Mouse (Mus musculus): Measurements from ENCODE around the gene Fuz. TPM values are rescaled to one million over a fixed set of nuclear protein-coding genes. Genes with fewer than 3 reads are reported as not detected.
A peak's percentile ranks its signal among the peaks of the same experiment; 100 is the strongest.
"Not testable (repeated sequence)": the region's sequence is repeated elsewhere in the genome, so short reads cannot be mapped to it uniquely, and the experiment has no call there.

The Fuz gene
- polyA plus RNA-seq, 1 experiment from 2014 or later, result 13.6 TPM

GRCm38 (mm10) chr7:44870614-44871013, 25.3 kb upstream of the Fuz start:
- Histone ChIP-seq H3K27me3 (replicated peaks) (no peaks in the 10 kb centered on the region), H3K27ac (replicated peaks) (peak overlapping the region; percentile 99), H3K4me3 (peak overlapping the region; percentile 81), H3K36me3 (peaks cover 3% of the 10 kb centered on the region; the same call in 1 of the 2 replicates), H3K4me2 (peak overlapping the region; percentile 92), H3K9ac (peak overlapping the region; percentile 98), H3K9me3 (no peaks in the 10 kb centered on the region), H3K4me1 (peaks cover 61% of the 10 kb centered on the region)
- WGBS, result 82% methylated on average over 6 of the region's 6 CpGs
- no peak for ATAC-seq (ENCODE audit: extremely low read depth, insufficient number of reproducible peaks, low FRiP score, low TSS enrichment)

GRCm38 (mm10) chr7:44871181-44871580, 24.7 kb upstream of the Fuz start:
- no peaks in the 10 kb centered on the region for H3K27me3 ChIP-seq (replicated peaks)
- H3K4me1 ChIP-seq, result peaks cover 55% of the 10 kb centered on the region
- H3K27ac ChIP-seq (replicated peaks), result 0 out of 2 replicates have a peak overlapping the region, but pooled peaks have one; percentile 3
- H3K9ac ChIP-seq, result no peak overlapping the region
- peaks cover 8% of the 10 kb centered on the region for H3K36me3 ChIP-seq
- 73% methylated on average over 1 of the region's 1 CpGs for WGBS
- H3K4me2 ChIP-seq, result no peak overlapping the region
- no peaks in the 10 kb centered on the region for H3K9me3 ChIP-seq
- H3K4me3 ChIP-seq, result no peak overlapping the region
- ATAC-seq (ENCODE audit: extremely low read depth, insufficient number of reproducible peaks, low FRiP score, low TSS enrichment), result no peak

GRCm38 (mm10) chr7:44871774-44872173, 24.1 kb upstream of the Fuz start:
- H3K4me3 ChIP-seq; ATAC-seq (ENCODE audit: extremely low read depth, insufficient number of reproducible peaks, low FRiP score, low TSS enrichment); H3K27ac ChIP-seq (replicated peaks); H3K9ac ChIP-seq; H3K4me2 ChIP-seq; H3K27me3 ChIP-seq (replicated peaks); H3K9me3 ChIP-seq: not testable (repeated sequence)
- peaks cover 14% of the 10 kb centered on the region for H3K36me3 ChIP-seq
- peaks cover 49% of the 10 kb centered on the region for H3K4me1 ChIP-seq
- 86% methylated on average over 2 of the region's 2 CpGs for WGBS

- ATAC-seq (ENCODE audit: extremely low read depth, insufficient number of reproducible peaks, low FRiP score, low TSS enrichment), result peak; percentile 44; the same call in 1 of the 2 replicates
- Histone ChIP-seq H3K4me1 (peaks cover 34% of the 10 kb centered on the region), H3K9ac (0 out of 2 replicates have a peak overlapping the region, but pooled peaks have one; percentile 61), H3K27me3 (replicated peaks) (no peaks in the 10 kb centered on the region), H3K36me3 (peaks cover 75% of the 10 kb centered on the region), H3K4me2 (peak overlapping the region; percentile 3), H3K27ac (replicated peaks) (peak overlapping the region; percentile 90), H3K9me3 (no peaks in the 10 kb centered on the region), H3K4me3 (no peak overlapping the region)
- WGBS, result 48% methylated on average over 14 of the region's 14 CpGs
Measured at GRCm38 (mm10) chr7:44877833-44878232, 18.0 kb upstream of the Fuz start.

GRCm38 (mm10) chr7:44883036-44883435, 12.8 kb upstream of the Fuz start:
- H3K27ac ChIP-seq (replicated peaks), result no peak overlapping the region
- H3K9me3 ChIP-seq, result no peaks in the 10 kb centered on the region
- no peak for ATAC-seq (ENCODE audit: extremely low read depth, insufficient number of reproducible peaks, low FRiP score, low TSS enrichment)
- H3K4me3 ChIP-seq, result no peak overlapping the region
- peaks cover 23% of the 10 kb centered on the region for H3K4me1 ChIP-seq
- WGBS, result 92% methylated on average over 3 of the region's 3 CpGs
- H3K9ac ChIP-seq, result no peak overlapping the region
- H3K4me2 ChIP-seq, result no peak overlapping the region
- peaks cover 94% of the 10 kb centered on the region for H3K36me3 ChIP-seq
- H3K27me3 ChIP-seq (replicated peaks), result no peaks in the 10 kb centered on the region

- no peak for ATAC-seq (ENCODE audit: extremely low read depth, insufficient number of reproducible peaks, low FRiP score, low TSS enrichment)
- WGBS, result over 99% methylated on average over 5 of the region's 5 CpGs
- peaks cover 92% of the 10 kb centered on the region for H3K36me3 ChIP-seq
- no peak overlapping the region for H3K27ac ChIP-seq (replicated peaks)
- H3K4me2 ChIP-seq, result no peak overlapping the region
- no peaks in the 10 kb centered on the region for H3K9me3 ChIP-seq
- no peak overlapping the region for H3K4me3 ChIP-seq
- no peaks in the 10 kb centered on the region for H3K27me3 ChIP-seq (replicated peaks)
- H3K4me1 ChIP-seq, result peaks cover 25% of the 10 kb centered on the region
- H3K9ac ChIP-seq, result no peak overlapping the region
Measured at GRCm38 (mm10) chr7:44884637-44885036, 11.2 kb upstream of the Fuz start.

GRCm38 (mm10) chr7:44886964-44887363, 8.9 kb upstream of the Fuz start:
- H3K27ac ChIP-seq (replicated peaks), result no peak overlapping the region
- 82% methylated on average over 7 of the region's 7 CpGs for WGBS
- no peak overlapping the region for H3K4me2 ChIP-seq
- no peaks in the 10 kb centered on the region for H3K9me3 ChIP-seq
- H3K4me1 ChIP-seq, result peaks cover 43% of the 10 kb centered on the region
- H3K36me3 ChIP-seq, result peaks cover 79% of the 10 kb centered on the region
- no peaks in the 10 kb centered on the region for H3K27me3 ChIP-seq (replicated peaks)
- H3K9ac ChIP-seq, result peak overlapping the region; percentile 33; the same call in 1 of the 2 replicates
- no peak overlapping the region for H3K4me3 ChIP-seq
- ATAC-seq (ENCODE audit: extremely low read depth, insufficient number of reproducible peaks, low FRiP score, low TSS enrichment), result no peak

GRCm38 (mm10) chr7:44888256-44889105, 7.4 kb upstream of the Fuz start:
- peak overlapping the region; percentile 56 for H3K9ac ChIP-seq
- H3K36me3 ChIP-seq, result peaks cover 63% of the 10 kb centered on the region
- peaks cover 49% of the 10 kb centered on the region for H3K4me1 ChIP-seq
- no peak for ATAC-seq (ENCODE audit: extremely low read depth, insufficient number of reproducible peaks, low FRiP score, low TSS enrichment)
- H3K9me3 ChIP-seq, result no peaks in the 10 kb centered on the region
- no peaks in the 10 kb centered on the region for H3K27me3 ChIP-seq (replicated peaks)
- 66% methylated on average over 13 of the region's 13 CpGs for WGBS
- 0 out of 2 replicates have a peak overlapping the region, but pooled peaks have one; percentile 2 for H3K4me3 ChIP-seq
- peak overlapping the region; percentile 70 for H3K27ac ChIP-seq (replicated peaks)
- H3K4me2 ChIP-seq, result no peak overlapping the region

GRCm38 (mm10) chr7:44890180-44890579, 5.7 kb upstream of the Fuz start:
- Histone ChIP-seq H3K27me3 (replicated peaks) (no peaks in the 10 kb centered on the region), H3K36me3 (peaks cover 48% of the 10 kb centered on the region), H3K4me2 (no peak overlapping the region), H3K27ac (replicated peaks) (no peak overlapping the region), H3K9me3 (no peaks in the 10 kb centered on the region), H3K4me3 (no peak overlapping the region), H3K4me1 (peaks cover 55% of the 10 kb centered on the region), H3K9ac (no peak overlapping the region)
- WGBS, result 88% methylated on average over 7 of the region's 7 CpGs
- ATAC-seq (ENCODE audit: extremely low read depth, insufficient number of reproducible peaks, low FRiP score, low TSS enrichment), result no peak

- peak overlapping the region; percentile 94 for H3K4me2 ChIP-seq
- H3K9me3 ChIP-seq, result no peaks in the 10 kb centered on the region
- H3K4me1 ChIP-seq, result peaks cover 60% of the 10 kb centered on the region
- H3K27ac ChIP-seq (replicated peaks), result no peak overlapping the region
- H3K36me3 ChIP-seq, result peaks cover 43% of the 10 kb centered on the region
- 77% methylated on average over 4 of the region's 4 CpGs for WGBS
- H3K27me3 ChIP-seq (replicated peaks), result no peaks in the 10 kb centered on the region
- H3K9ac ChIP-seq, result peak overlapping the region; percentile 98
- ATAC-seq (ENCODE audit: extremely low read depth, insufficient number of reproducible peaks, low FRiP score, low TSS enrichment), result no peak
- peak overlapping the region; percentile 94 for H3K4me3 ChIP-seq
Measured at GRCm38 (mm10) chr7:44890737-44891136, 5.1 kb upstream of the Fuz start.

- WGBS, result 15% methylated on average over 6 of the region's 6 CpGs
- Histone ChIP-seq H3K4me3 (peak overlapping the region; percentile 94), H3K27ac (replicated peaks) (peak overlapping the region; percentile 90)
Measured at GRCm38 (mm10) chr7:44891611-44892010, 4.3 kb upstream of the Fuz start.

More at GRCm38 (mm10) chr7:44891611-44892010, 4.3 kb upstream of the Fuz start:
- Histone ChIP-seq H3K27me3 (replicated peaks) (no peaks in the 10 kb centered on the region), H3K9ac (peak overlapping the region; percentile 98), H3K4me1 (peaks cover 63% of the 10 kb centered on the region), H3K36me3 (peaks cover 35% of the 10 kb centered on the region), H3K9me3 (no peaks in the 10 kb centered on the region), H3K4me2 (peak overlapping the region; percentile 94)
- no peak for ATAC-seq (ENCODE audit: extremely low read depth, insufficient number of reproducible peaks, low FRiP score, low TSS enrichment)

All from heart, embryonic 13.5 days (tissue).